Mouse (Mus musculus) layer of hippocampus, adult 11-12 months (tissue): ENCODE data around the gene Megf6.
A peak's percentile ranks its signal among the peaks of the same experiment; 100 is the strongest.

Experiments
- DNase-seq: peaks from one replicate; pipeline ENCODE4 v3.0.0; 2022; ENCODE audit warnings: low spot score

The Megf6 gene

DNA sequence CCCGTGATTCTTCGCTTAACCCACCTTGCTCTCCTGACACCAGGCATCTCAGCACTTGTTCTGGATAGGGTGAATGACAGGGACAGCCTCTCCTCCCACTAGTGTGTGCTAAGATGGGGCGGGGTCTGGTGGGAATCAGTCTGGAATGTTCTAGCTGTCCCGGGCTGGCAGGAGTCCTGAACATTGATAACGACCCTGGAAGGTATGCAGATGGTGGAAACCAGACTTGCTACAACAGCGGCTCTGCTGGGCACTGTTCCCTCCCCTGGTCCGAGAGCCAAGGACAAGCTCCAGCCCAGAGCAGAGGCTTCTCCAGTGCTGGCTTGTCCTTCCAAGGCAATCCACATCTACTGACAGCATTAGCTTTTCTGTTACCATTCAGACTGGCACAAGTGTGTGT, 43.1 kb downstream of the Megf6 start:
- no peak for DNase-seq

DNA sequence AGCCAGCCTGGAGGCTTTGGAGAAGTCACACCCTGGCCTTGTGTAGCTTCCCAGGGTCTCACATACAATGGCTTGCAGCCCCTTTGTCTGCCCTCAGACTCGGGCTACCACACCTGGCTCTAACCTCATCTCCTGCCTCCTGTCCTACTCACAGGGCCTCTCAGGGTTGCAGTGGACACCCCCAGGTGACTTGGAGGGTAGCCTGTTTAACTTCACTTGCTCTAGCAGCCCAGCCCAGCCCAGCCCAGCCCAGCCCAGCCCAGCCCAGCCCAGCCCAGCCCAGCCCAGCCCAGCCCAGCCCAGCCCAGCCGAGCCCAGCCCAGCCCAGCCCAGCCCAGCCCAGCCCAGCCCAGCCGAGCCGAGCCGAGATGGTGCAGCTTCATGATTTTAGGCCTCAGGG, 43.5 kb downstream of the Megf6 start:
- no peak for DNase-seq

DNA sequence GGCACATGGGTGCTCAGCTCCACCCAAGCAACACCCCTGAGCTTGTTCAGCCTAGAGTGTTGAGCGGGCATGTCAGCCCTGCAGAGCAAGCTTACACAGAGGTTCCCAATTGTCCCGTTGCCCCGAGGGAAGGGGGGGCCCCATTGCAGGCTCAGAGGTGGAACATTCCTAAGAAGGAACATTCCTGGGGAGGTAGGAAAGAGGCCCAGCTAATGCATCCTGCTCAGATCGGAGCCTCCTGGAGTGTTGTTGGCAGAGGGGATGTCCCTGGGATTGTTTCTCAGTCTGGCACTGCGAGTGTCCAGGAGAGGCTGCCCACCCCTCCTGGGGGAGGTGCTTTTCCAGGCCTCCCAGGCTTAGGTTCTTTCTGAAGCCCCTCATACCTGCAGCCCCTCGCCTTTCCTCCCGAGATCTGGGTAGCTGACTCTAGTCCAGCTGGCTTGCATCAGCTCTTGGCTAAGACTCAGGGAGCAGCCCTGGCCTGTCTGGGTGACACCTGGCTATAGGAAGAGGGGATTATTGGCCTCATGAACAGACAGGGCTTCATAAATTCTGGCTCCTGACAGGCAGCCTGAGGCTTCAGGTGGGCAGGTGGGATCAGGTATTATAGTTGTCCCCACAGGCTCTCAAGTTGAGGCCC, 47.3 kb downstream of the Megf6 start:
- DNase-seq: no peak

DNA sequence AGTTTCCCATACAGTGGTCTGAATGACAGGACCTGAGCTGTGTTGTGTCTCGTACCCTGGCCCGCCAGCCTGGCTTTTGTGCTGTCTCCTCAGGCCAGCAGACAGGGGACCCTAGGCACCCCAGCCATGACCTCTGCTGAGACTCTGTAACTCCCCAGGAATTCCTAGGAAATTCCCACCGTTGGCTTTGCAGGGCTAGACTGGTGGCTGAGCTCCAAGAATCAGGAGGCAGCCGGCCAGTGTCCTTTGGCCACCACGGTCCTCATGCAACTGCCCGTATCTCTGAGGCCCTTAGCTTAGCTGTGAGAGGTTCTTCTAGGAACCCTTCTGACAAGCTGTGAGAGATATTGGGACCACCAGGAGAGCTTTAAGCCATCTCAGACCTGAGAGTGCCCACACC, 52.2 kb downstream of the Megf6 start:
- DNase-seq: no peak

DNA sequence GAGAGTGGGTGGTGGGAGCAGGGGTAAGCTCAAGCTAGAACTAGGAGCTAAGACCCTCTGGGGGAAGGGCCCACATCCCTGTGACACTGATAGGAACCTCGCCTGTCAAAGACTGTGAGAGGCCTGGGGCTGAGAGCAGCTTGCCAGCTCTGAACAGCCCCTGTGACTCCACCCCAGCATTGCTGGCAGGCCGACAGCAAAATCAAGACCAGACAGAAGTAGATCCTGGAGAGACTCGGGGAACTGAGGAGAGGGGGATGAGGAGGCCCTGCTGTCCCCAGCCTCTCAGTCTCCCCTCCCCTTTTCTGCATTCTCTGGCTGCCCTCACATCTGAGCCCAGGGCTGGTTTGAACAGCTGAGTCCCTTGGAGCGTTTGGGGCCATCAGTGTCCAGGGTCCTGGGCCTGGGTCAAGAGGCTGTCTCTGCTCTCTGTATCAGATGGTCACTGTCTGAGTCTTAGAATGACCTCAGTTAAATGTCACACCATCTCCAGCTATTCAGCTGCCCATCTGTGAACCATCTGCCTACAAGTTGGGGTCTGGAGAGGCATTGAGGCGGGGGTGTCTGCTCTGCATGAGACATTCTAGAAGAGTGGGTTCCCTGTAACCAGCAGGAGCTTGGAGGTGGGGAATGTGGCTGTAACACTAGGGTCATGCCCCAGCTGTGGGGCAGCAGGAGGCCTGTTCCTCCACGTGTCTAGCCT, 53.9 kb downstream of the Megf6 start:
- no peak for DNase-seq

DNA sequence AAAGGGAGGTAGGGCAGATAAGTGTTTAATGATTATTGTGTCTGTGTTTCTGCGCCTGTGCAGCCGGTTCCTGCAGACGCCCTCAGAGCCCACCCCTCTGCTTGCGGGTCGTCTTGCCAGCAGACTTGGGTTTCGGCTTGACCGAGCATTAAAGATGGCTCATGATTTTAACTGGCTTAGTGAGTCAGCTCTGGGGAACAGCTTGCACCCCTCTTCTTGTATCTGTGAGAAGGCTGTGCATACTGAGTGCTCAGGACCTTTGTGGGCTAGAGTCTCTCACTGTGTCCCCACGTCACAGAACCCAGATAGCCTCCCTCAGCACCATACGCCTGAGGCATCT, 54.4 kb downstream of the Megf6 start:
- DNase-seq: no peak

DNA sequence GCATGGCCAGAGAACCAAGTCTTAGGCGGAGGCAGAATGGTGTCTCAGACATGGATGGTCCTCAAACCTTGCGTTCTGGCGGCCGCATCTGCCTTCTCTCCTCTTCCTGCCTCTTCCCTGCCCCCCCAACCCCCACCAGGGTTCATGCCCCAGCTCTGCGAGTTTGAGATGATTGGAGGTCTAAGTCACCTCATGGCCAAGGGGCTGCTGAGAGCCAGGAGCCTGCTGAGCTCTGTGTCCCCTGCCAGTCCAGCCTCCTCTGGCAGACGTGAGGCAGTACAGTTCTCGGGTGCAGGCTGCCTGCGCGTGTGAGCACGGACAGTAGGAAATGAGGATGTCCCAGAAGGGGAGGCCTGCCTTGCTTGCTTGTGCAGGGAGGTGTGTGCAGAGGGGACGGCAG, 56.1 kb downstream of the Megf6 start:
- DNase-seq: no peak

DNA sequence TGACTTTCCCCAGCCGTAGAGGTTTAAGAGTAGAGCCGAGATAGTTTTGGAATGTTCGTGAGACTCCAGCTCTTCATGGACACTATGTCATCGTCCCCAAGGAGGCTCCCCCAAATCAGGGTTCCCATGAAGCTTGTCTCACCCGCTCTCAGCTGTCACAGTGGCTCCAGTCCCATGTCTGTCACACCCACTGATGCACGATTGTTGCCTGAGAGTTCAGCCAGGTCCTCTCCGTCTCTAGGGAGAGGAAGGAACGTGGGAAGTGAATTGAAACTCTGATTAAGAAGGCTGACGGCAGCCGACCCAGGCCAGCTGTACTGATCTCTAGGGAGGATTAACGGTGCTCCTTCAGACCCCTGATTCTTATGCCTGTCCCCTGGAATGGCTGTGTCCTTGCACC, 57.8 kb downstream of the Megf6 start:
- no peak for DNase-seq

DNA sequence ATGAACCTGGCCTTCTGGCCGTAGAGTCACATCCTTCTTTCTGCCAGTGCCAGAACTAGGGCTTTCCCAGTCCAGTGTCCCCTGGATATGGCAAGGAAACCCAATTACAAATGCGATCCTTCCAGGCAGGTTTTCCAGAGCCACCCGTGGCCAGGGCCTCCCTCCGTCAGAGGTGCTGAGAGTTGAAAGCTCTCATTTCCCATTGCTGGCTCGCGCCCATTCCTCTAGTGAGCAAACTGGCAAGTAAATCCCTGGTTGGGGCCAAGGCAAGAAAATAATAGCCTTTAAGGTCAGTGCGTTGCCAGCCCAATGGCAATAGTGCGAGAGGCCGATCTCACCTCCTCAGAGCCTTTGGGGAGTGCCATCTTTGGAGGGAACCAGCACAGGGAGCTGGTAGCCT, 59.0 kb downstream of the Megf6 start:
- no peak for DNase-seq

DNA sequence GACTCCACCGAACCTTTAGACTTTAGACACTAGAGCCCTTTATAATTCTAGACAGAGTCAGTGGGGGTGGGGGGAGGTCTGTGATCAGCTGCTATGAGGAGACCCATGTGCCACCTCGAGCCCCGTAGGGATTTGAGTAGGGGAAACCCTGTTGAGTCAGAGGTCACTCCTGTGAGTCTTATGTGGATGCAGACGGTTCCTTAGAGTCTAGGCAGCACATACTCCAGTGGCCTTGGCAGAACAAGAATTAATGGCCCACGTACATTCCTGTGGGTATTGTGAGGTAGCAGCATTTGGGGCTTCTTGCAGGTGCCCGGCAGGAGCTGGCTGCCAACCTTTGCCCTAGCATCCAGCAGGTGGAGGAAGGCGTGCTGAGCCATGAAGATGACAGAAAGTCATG, 60.9 kb downstream of the Megf6 start:
- no peak for DNase-seq

DNA sequence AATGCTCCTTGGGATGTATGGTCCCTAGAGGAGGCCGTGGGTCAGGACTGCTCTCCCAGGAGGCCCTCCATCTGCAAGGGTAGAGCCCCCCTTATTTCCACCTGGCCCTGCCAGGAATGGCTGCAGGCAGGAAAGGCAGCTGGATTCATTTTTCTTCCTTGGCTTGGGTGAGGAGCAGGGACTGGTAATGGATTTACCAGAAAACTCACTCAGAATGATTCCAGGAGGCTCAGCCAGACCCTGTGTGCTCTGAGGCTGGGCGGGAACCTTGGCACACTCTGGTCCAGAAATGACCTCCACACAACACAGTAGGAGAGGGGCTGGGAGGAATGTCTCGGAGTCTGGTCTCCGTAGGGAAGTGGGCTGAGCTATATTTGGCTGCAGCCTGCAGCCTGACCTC, 61.8 kb downstream of the Megf6 start:
- DNase-seq: no peak

DNA sequence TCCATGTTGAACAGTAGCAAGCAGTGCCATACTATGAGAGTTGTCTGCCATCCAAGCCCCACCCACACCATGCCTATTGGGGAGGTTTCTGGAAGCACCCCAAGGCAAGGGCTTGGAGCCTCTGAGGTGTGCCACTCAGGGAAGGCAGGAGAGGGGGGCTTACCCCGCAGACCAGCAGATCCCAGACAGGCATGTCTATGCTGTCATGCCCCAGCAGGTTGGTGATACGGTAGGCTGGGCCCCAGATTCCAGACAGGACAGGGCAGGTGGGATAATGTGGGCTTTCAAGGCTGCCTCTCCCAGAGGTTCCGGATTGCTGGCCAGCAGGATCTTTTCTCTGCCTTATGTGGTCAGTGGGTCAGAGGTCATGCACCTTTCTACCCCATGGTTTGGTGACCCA, 65.5 kb downstream of the Megf6 start:
- no peak for DNase-seq

DNA sequence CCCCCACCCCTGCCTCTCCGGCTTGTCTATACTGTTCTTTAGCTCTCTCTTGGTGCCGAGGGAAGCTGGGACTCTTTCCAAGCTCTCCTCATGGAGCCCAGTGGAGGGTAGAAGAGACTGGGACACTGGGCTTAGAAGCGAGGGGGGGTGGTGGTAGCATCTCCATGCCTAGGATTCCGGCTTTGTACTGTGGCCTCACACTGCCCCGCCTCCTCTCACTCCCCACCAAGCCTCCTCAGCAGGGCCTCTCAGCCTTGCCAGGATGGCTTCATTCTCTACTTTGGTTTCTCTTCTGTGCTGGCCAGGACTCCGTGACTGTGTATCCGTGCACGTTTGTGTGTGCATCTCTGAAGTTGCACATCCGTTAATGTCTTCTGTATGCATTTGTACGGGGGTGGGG, 66.4 kb downstream of the Megf6 start:
- DNase-seq: no peak

DNA sequence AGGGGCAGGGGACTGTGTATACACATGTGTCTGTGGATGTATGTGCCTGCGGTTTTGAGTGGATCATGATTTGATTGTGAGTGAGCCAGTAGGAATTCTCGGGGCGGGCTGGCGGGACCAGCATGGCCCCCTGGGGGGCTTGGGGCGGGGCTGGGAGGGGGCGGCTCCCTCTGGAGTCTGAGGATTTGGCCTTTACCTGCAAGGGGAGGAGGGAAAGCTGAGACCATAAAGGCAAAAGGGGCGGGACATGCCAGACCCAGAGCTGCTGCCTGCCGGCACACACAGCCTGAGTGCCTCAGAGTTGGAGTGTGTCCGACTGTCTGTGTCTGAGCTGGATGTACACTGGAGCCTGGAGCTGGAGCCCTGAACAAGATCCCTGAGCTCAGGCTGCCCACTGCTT, 66.8 kb downstream of the Megf6 start:
- DNase-seq: no peak

DNA sequence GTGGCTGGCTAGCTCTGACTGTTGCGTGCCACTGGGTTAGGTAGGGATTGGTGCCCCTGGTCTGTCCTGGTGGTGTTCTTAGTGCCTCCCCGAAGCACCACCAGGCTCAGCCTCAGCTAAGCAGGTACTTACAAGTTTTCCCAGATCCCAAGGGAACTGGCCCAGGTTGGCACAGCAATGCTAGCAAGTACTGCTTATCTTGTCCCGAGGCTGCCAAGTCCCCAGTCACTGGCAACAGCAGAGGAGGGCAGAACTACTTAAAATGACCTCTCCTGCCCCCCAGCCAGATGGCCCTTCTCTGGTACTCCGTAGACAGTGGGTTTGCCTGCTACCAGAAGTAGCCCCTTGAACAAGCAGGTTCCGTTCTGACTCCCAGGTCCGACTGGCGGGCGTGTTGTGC, 68.7 kb downstream of the Megf6 start:
- DNase-seq: no peak

DNA sequence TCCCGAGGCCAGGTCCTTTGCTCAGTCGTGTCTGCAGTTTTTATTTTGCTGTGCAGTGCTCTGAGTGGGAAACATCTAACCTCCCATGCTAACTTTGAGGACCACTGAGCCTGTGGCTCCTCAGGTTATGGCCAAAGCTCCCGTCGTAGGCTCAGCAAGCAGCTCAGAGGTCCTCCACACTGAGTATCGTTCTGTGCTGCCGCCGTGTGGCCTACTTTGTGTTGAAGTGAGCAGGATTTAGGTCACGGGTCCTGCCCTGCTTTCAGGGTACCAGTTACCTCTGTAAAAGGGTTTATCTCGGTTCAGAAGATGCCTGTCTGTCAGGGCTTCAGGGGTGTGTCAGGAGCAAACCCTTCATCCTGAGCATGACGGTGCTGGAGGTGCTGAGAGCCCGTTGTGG, 70.1 kb downstream of the Megf6 start:
- DNase-seq: no peak

DNA sequence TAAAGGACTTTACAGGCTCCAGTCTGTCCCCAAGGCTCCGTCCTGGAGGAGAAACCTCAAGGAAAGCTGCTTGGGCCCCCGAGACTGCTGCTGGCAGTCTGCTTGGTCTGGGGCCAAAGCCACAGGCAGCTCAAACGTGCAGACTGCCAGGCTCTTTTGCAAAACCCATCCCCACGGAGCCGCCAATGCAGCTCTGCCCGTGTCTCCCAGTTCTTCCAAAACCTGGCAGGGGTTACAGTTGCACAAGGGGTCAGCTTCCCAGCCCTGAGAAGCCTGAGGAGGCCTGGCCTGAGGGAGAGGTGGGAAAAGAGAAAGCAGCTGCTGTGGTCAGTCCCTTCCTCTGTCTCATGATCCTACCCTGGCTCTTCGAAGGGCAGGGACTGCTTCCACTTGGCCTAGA, 74.8 kb downstream of the Megf6 start:
- DNase-seq: no peak

DNA sequence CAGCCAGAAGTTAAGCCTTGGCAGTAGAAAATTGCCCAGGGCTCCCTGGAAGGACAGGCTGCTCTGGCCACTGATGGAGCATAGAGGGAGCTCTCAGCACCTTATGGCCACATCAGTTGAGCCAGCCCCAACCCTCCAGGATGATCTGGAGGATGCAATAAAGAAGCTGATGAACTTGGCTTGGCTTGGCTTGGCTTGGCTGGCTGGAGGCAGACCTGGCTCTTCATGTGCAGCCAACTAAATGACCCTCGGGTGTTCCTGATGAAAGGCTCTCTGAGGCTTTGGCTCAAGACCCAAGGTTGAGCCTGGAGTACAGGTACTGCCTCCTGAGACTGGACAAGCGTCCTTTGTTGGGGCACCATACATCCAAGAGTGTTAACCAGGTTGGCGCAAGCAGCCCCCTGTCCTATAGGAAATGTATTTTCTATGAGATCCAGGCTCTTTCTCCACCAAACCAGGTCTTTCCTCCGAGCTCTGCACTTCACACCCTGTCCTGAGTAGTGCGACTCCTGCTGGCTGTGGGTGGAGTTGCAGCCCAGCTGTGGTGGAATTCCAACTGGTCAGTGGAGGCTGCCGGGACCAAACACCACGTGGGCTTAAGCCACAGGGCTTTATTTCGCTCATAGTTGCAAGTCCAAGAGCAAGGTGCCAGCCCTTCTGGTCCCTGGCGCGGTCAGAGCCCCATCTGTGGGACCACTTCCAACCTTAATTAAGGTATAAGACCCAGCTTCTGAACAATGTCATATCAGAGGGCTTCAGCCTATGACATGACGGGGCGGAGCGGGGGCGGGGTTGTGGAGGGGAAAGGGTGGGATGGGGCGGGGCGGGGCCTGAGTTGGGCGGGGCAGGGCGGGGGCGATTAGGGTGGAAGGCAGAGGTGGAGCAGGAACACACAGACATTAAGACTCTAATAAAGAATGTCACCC, 75.8 kb downstream of the Megf6 start:
- peak; percentile 67 for DNase-seq

DNA sequence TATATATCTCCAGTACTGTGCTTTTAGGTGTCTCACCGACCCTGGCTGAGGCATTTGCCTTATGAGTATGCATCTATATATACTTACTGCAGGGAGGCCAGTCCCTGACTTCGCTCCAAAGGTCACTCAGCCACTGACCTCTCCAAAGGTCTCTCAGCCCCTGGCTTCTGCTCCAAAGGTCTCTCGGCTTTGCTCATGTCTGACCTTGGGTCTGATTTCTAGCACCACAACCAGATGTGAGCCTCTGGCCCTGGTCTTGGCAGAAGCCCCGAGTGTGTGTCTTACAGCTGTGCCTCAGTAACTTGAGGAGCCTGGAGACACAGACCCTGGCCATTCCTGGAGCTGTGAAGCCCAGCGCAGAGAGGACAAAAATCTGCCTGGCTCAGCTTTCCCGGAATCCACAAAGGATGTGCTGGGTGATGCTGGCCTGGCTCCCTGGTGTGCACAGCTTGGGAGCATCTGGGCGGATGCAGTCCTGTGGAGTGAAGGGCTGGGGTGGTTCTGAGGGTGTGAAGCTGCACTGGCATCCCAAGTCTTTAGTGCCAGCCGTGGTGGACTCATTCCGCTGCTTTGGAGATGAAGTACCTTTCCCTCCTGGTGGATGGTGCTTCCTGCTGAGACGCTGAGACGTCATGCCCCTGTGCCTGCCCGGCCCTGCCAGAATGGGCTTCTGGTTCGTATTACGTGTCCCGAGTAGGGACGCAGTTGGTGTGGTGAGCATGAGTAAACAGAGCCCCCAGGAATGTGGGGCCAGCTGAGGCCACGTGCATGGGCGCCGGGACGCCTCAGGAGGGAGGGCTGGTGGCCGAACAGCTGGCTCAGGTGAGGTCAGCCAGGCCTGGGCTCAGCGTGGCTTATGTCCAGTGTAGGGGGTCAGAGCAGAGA, 76.9 kb downstream of the Megf6 start:
- no peak for DNase-seq

DNA sequence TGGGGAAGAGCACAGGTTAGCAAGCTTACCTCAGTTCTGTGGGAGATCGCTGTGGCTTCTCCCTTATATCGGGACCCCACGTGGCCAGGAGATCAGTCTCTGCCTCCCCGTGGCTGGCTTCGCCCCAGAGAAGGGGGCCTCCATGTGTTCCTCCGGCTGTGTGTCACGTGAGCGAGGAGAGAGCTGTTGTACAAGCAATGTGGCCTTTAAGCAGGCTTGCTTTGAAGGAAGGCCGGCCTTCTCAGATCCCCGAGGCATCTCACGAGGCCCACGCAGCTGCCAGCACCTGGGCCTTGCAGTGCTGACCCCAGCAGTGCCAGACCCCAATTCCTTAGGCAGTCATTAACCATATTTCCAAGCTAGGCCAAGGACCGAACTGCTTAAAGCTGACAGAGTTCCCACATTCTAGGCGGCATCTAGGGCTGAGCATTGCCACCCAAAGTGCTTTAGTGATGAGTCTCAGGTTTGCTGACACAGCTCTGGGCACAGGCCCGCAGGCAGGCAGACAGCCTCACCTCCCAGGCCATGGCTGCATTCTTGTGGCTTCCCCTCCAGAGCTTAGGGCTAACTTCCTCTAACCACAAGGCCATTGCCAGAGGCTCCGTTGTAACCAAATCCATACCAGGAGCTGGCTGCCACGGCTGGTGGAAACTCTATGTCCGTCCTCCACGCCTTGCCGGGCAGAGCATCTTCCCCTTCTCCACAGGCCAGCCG, 77.7 kb downstream of the Megf6 start:
- DNase-seq: no peak

DNA sequence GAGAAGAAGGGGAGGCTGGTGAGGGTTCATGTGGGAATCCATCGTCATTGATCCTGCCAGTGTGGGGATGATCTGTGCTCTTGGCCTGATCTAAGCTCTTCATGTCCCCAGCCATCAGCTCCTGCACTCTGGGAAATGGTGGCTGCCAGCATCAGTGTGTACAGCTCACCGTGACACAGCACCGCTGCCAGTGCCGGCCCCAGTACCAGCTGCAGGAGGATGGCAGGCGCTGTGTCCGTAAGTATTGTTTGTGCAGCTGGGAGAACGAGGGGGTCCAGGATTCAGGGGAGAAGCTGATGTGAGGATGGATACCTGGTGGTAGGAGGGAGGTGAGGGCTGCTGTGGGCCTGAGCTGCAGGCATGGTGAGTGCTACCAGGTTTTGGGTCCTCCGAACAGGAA, 78.8 kb downstream of the Megf6 start:
- DNase-seq: no peak
